Mouse (Mus musculus): ENCODE results near the gene Cxadr. TPM values are rescaled to one million over a fixed set of nuclear protein-coding genes. Genes with fewer than 3 reads are reported as not detected.
A peak's percentile ranks its signal among the peaks of the same experiment; 100 is the strongest.

Gene Cxadr
- polyA plus RNA-seq, 1 experiment from 2014 or later, result 25.8 TPM

DNA sequence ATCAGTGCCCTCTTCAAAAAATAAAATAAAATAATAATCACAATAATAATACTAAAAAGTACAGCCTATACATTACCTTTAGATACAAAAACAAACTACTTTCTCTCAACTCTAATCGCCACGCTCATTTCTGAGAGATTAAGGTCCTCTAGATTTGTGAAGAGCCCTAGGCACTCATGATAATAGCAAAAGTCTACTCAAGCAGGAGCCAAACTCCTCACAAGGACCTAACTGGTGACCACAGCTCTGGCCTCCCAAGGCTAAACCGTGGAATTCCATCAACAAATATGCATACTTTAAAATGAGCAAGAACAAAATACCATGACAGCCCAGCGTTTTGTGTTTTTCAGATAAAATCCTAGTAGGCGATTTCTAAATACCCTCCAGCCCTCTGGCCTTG lies 71.5 kb downstream of the Cxadr start:
- H3K27ac ChIP-seq (ENCODE audit: low read length), result no peak overlapping the region
- WGBS, result 75% methylated on average over 5 of the region's 5 CpGs

GRCm38 (mm10) chr16:78373743-78374142 lies 72.5 kb downstream of the Cxadr start:
- WGBS, result 73% methylated on average over 8 of the region's 8 CpGs
- no peak for ATAC-seq (replicated peaks; ENCODE audit: extremely low read depth, insufficient read depth, low FRiP score)
- H3K9ac ChIP-seq (ENCODE audit: low read length), result no peak overlapping the region

More for the DNA sequence above, 71.5 kb downstream of the Cxadr start:
- Histone ChIP-seq H3K4me1 (ENCODE audit: control insufficient read depth, insufficient read depth, low read length) (peaks cover 6% of the 10 kb centered on the region), H3K9ac (ENCODE audit: low read length) (no peak overlapping the region), H3K9me3 (replicated peaks; ENCODE audit: control insufficient read depth, low read length) (no peaks in the 10 kb centered on the region), H3K4me3 (ENCODE audit: low read length) (no peak overlapping the region), H3K36me3 (ENCODE audit: control insufficient read depth, insufficient read depth) (peaks cover 15% of the 10 kb centered on the region), H3K27me3 (ENCODE audit: control insufficient read depth, insufficient read depth, low read length) (no peaks in the 10 kb centered on the region), H3K4me2 (ENCODE audit: low read depth, low read length) (no peak overlapping the region)
- ATAC-seq (replicated peaks; ENCODE audit: extremely low read depth, insufficient read depth, low FRiP score), result no peak

GRCm38 (mm10) chr16:78375222-78375621 lies 73.9 kb downstream of the Cxadr start:
- no peak for ATAC-seq (replicated peaks; ENCODE audit: extremely low read depth, insufficient read depth, low FRiP score)
- Histone ChIP-seq H3K36me3 (ENCODE audit: control insufficient read depth, insufficient read depth) (peaks cover 9% of the 10 kb centered on the region; the same call in 1 of the 2 replicates), H3K27ac (ENCODE audit: low read length) (0 out of 2 replicates have a peak overlapping the region, but pooled peaks have one; percentile 9), H3K9me3 (replicated peaks; ENCODE audit: control insufficient read depth, low read length) (no peaks in the 10 kb centered on the region), H3K4me2 (ENCODE audit: low read depth, low read length) (peak overlapping the region; percentile 96), H3K4me3 (ENCODE audit: low read length) (peak overlapping the region; percentile 94), H3K9ac (ENCODE audit: low read length) (peak overlapping the region; percentile 97), H3K27me3 (ENCODE audit: control insufficient read depth, insufficient read depth, low read length) (no peaks in the 10 kb centered on the region), H3K4me1 (ENCODE audit: control insufficient read depth, insufficient read depth, low read length) (peaks cover 6% of the 10 kb centered on the region)
- WGBS, result 28% methylated on average over 10 of the region's 10 CpGs

More at GRCm38 (mm10) chr16:78373743-78374142, 72.5 kb downstream of the Cxadr start:
- Histone ChIP-seq H3K36me3 (ENCODE audit: control insufficient read depth, insufficient read depth) (peaks cover 12% of the 10 kb centered on the region), H3K27ac (ENCODE audit: low read length) (no peak overlapping the region), H3K4me3 (ENCODE audit: low read length) (no peak overlapping the region), H3K4me2 (ENCODE audit: low read depth, low read length) (no peak overlapping the region), H3K4me1 (ENCODE audit: control insufficient read depth, insufficient read depth, low read length) (peaks cover 6% of the 10 kb centered on the region), H3K9me3 (replicated peaks; ENCODE audit: control insufficient read depth, low read length) (no peaks in the 10 kb centered on the region), H3K27me3 (ENCODE audit: control insufficient read depth, insufficient read depth, low read length) (no peaks in the 10 kb centered on the region)

DNA sequence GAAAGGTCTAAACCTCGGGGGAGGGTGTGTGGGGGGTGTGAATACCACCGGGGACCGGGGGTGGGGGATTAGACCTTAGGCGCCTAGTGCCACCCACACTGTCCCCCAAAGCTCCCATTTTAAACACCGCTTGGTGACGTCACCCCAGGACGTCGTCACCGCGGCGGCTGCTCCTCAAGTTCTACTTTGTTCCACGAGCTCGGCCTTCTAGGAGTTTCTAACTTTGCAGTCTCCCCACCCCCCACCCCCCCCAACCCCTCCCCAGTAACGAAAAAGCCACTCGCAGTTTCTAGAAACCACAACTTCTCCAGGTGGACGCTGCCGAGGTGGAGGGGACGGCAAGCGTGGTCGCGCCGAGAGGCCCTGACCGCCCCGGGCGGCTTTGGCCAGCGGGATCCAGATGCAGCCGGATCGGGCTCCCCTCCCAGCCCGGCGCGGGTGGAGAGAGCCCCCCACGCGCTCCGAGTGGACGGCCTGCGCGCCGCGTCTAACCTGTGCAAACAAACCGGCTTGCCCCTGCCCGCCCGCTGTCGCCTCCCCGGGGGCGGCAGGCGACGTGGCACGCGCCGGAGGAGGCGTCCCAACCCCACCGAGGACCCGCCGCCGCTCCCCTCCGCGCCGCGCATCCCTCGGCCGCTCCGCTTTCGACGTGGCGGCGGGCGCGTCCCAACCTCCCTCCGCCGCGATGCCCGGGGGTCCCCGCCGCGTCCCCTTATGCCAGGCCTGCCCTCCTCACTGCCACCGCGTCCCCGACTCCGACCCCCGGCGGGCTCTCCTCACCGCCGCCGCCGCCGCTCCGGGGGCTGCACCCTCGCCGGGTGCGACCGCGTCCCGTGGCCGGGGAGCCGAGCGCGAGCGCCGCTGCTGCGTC lies 74.8 kb downstream of the Cxadr start:
- under 1% methylated on average over 84 of the region's 100 CpGs for WGBS
- Histone ChIP-seq H3K36me3 (ENCODE audit: control insufficient read depth, insufficient read depth) (peaks cover 6% of the 10 kb centered on the region; the same call in 1 of the 2 replicates), H3K9me3 (replicated peaks; ENCODE audit: control insufficient read depth, low read length) (no peaks in the 10 kb centered on the region), H3K4me2 (ENCODE audit: low read depth, low read length) (peak overlapping the region; percentile 96), H3K9ac (ENCODE audit: low read length) (peak overlapping the region; percentile 97), H3K4me3 (ENCODE audit: low read length) (peak overlapping the region; percentile 94), H3K4me1 (ENCODE audit: control insufficient read depth, insufficient read depth, low read length) (peaks cover 6% of the 10 kb centered on the region), H3K27ac (ENCODE audit: low read length) (peak overlapping the region; percentile 82), H3K27me3 (ENCODE audit: control insufficient read depth, insufficient read depth, low read length) (no peaks in the 10 kb centered on the region)
- peak; percentile 53 for ATAC-seq (replicated peaks; ENCODE audit: extremely low read depth, insufficient read depth, low FRiP score)

DNA sequence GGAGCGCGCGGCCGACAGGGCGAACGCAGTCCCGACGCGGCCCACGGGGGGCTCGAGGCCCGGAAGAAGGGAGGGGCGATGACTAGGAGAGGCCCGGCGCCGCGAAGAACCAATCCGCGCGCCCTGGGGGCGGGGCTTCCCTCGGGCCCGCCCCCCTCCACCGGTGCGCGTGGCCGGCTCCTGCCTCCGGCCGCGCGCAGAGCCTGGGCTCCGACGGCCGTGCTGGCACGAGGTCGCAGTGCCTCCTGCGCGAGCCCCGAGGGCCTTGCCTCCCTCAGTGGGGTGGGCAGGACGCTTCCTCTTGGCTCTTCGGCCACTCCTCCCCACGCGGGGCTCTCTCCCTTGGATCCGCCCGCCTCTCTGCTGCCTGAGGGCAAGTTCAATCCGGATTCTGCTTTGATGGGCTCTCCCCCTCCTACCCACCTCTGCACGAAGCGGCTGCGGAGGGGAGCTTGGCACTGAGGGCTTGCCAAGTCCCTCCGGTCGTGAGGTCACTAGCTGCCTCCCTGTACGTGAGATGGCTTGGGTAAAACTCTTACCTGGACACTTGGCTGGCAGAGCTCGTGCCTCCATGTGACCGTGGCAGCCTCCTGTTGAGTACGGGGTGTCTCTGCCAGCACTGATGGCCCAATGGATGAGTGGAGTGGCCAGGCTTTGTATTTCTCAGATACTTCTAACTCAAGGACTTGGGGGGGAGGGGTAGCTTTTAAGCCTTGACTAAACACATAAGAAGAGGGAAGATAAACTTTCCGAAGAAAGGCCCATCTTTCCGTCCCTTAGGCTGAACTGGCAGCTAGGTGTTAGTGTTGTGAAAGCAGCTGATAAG lies 75.7 kb downstream of the Cxadr start, which contains the start of gene Btg3:
Gene Btg3 (minus strand): TSS at position 448 of the 826 bp plus-strand sequence.
- peak; percentile 97 for ATAC-seq (replicated peaks; ENCODE audit: extremely low read depth, insufficient read depth, low FRiP score)
- Histone ChIP-seq H3K9ac (ENCODE audit: low read length) (peak within 1 kb of the TSS; percentile 97), H3K27me3 (ENCODE audit: control insufficient read depth, insufficient read depth, low read length) (no peaks in the 10 kb centered on the region), H3K4me1 (ENCODE audit: control insufficient read depth, insufficient read depth, low read length) (peaks cover 6% of the 10 kb centered on the region), H3K36me3 (ENCODE audit: control insufficient read depth, insufficient read depth) (peaks cover 6% of the 10 kb centered on the region; the same call in 1 of the 2 replicates), H3K4me3 (ENCODE audit: low read length) (peak within 1 kb of the TSS; percentile 94), H3K27ac (ENCODE audit: low read length) (peak within 1 kb of the TSS; percentile 82), H3K4me2 (ENCODE audit: low read depth, low read length) (peak within 1 kb of the TSS; percentile 96), H3K9me3 (replicated peaks; ENCODE audit: control insufficient read depth, low read length) (no peaks in the 10 kb centered on the region)
- WGBS, result 2% methylated on average over 45 of the region's 57 CpGs

- WGBS, result 87% methylated on average over 5 of the region's 5 CpGs
- Histone ChIP-seq H3K27ac (ENCODE audit: low read length) (no peak overlapping the region), H3K9me3 (replicated peaks; ENCODE audit: control insufficient read depth, low read length) (no peaks in the 10 kb centered on the region), H3K4me3 (ENCODE audit: low read length) (no peak overlapping the region), H3K4me1 (ENCODE audit: control insufficient read depth, insufficient read depth, low read length) (peaks cover 6% of the 10 kb centered on the region), H3K36me3 (ENCODE audit: control insufficient read depth, insufficient read depth) (no peaks in the 10 kb centered on the region), H3K4me2 (ENCODE audit: low read depth, low read length) (no peak overlapping the region), H3K27me3 (ENCODE audit: control insufficient read depth, insufficient read depth, low read length) (no peaks in the 10 kb centered on the region), H3K9ac (ENCODE audit: low read length) (no peak overlapping the region)
- no peak for ATAC-seq (replicated peaks; ENCODE audit: extremely low read depth, insufficient read depth, low FRiP score)
Measured at GRCm38 (mm10) chr16:78378493-78378892, 77.2 kb downstream of the Cxadr start.

- no peak overlapping the region for H3K27ac ChIP-seq (ENCODE audit: low read length)
- H3K9ac ChIP-seq (ENCODE audit: low read length), result no peak overlapping the region
- WGBS, result 74% methylated on average over 4 of the region's 4 CpGs
- H3K9me3 ChIP-seq (replicated peaks; ENCODE audit: control insufficient read depth, low read length), result no peaks in the 10 kb centered on the region
- H3K27me3 ChIP-seq (ENCODE audit: control insufficient read depth, insufficient read depth, low read length), result no peaks in the 10 kb centered on the region
- no peak overlapping the region for H3K4me2 ChIP-seq (ENCODE audit: low read depth, low read length)
- ATAC-seq (replicated peaks; ENCODE audit: extremely low read depth, insufficient read depth, low FRiP score), result no peak
- H3K36me3 ChIP-seq (ENCODE audit: control insufficient read depth, insufficient read depth), result no peaks in the 10 kb centered on the region
- H3K4me1 ChIP-seq (ENCODE audit: control insufficient read depth, insufficient read depth, low read length), result no peaks in the 10 kb centered on the region
- H3K4me3 ChIP-seq (ENCODE audit: low read length), result no peak overlapping the region
Measured at GRCm38 (mm10) chr16:78389122-78389521, 87.8 kb downstream of the Cxadr start.

GRCm38 (mm10) chr16:78389986-78390385 lies 88.7 kb downstream of the Cxadr start:
- Histone ChIP-seq H3K27me3 (ENCODE audit: control insufficient read depth, insufficient read depth, low read length) (no peaks in the 10 kb centered on the region), H3K9ac (ENCODE audit: low read length) (no peak overlapping the region), H3K9me3 (replicated peaks; ENCODE audit: control insufficient read depth, low read length) (no peaks in the 10 kb centered on the region), H3K36me3 (ENCODE audit: control insufficient read depth, insufficient read depth) (no peaks in the 10 kb centered on the region), H3K27ac (ENCODE audit: low read length) (no peak overlapping the region), H3K4me3 (ENCODE audit: low read length) (no peak overlapping the region), H3K4me2 (ENCODE audit: low read depth, low read length) (no peak overlapping the region), H3K4me1 (ENCODE audit: control insufficient read depth, insufficient read depth, low read length) (no peaks in the 10 kb centered on the region)
- WGBS, result 74% methylated on average over 3 of the region's 3 CpGs
- ATAC-seq (replicated peaks; ENCODE audit: extremely low read depth, insufficient read depth, low FRiP score), result no peak
